7 mouse cellular contexts compared by ENCODE assay signal in genomic region chr19:34640623-34641022, GRCm38 (mm10). TPM values are rescaled to one million over a fixed set of nuclear protein-coding genes. Genes with fewer than 3 reads are reported as not detected.
DNase-seq lines count a peak whose midpoint lies in the region; ATAC-seq and TF ChIP-seq lines count a peak whose summit lies in the region.

TSS of gene Ifit1bl2 (minus strand) at chr19:34640743.
TSS of gene Ifit1 (plus strand) at chr19:34640871.

- H3K9me3 ChIP-seq in liver, embryonic 14.5 days (ENCODE audit: control insufficient read depth, low read length), result no peaks in the 10 kb centered on the region
- H3K9me3 ChIP-seq in stomach, embryonic 16.5 days (replicated peaks; ENCODE audit: control insufficient read depth, low read length), result no peaks in the 10 kb centered on the region

- peak; percentile 58 for ATAC-seq in erythroid progenitor cell, adult 5-6 weeks (replicated peaks; ENCODE audit: low FRiP score, poor library complexity, severe bottlenecking)
- 0 out of 2 replicates have a peak, but pooled peaks have one; percentile 17 for ATAC-seq in liver, embryonic 14.5 days (ENCODE audit: insufficient read depth)
- no peak for ATAC-seq in stomach, embryonic 16.5 days (ENCODE audit: insufficient read depth, low FRiP score)

- no peaks in the 10 kb centered on the region for H3K27me3 ChIP-seq in liver, embryonic 14.5 days (ENCODE audit: control insufficient read depth, insufficient read depth, low read length)
- no peaks in the 10 kb centered on the region for H3K27me3 ChIP-seq in stomach, embryonic 16.5 days (ENCODE audit: control insufficient read depth, insufficient read depth, low read length)

- no peak within 1 kb of the TSS for H3K27ac ChIP-seq in liver, embryonic 14.5 days
- no peak within 1 kb of the TSS for H3K27ac ChIP-seq in stomach, embryonic 16.5 days (ENCODE audit: low read length)

- H3K4me2 ChIP-seq in liver, embryonic 14.5 days (ENCODE audit: low read depth), result peak within 1 kb of the TSS; percentile 44
- peak within 1 kb of the TSS; percentile 28 for H3K4me2 ChIP-seq in stomach, embryonic 16.5 days (ENCODE audit: low read depth, low read length)

- no peak within 1 kb of the TSS for H3K9ac ChIP-seq in liver, embryonic 14.5 days (replicated peaks)
- H3K9ac ChIP-seq in stomach, embryonic 16.5 days (ENCODE audit: low read length), result peak within 1 kb of the TSS; percentile 27; the same call in 1 of the 2 replicates

- no peak for TF ChIP-seq EP300 in liver, embryonic 14.5 days (IDR thresholded peaks at IDR 0.05; ENCODE audit: low read depth)

- DNase-seq in urinary bladder, adult 18-20 months (ENCODE audit: low spot score in 2 of 2), result peak; percentile 2 to 3
- DNase-seq in urinary bladder, postnatal 36 days (ENCODE audit: low spot score in 2 of 2), result no peak
- no peak for DNase-seq in liver, embryonic 14.5 days (ENCODE audit: low read depth in 3 of 3, low spot score in 3 of 3)
- no peak for DNase-seq in cerebellum, postnatal 14 days
- no peak for DNase-seq in urinary bladder, postnatal 4 days (ENCODE audit: low spot score in 2 of 2)

- H3K4me1 ChIP-seq in liver, embryonic 14.5 days (replicated peaks; ENCODE audit: control insufficient read depth in 2 of 2, insufficient read depth in 2 of 2, low read length in 1 of 2), result peaks cover 4 to 9% of the 10 kb centered on the region in 2 experiments
- no peaks in the 10 kb centered on the region; the same call in 1 of the 2 replicates for H3K4me1 ChIP-seq in stomach, embryonic 16.5 days (ENCODE audit: control insufficient read depth, insufficient read depth, low read length)

- WGBS in liver, embryonic 14.5 days (ENCODE audit: insufficient replicate concordance), result 26% methylated on average over 4 of the region's 4 CpGs
- 29% methylated on average over 4 of the region's 4 CpGs for WGBS in stomach, embryonic 16.5 days

- peak within 1 kb of the TSS; percentile 2 to 18; a peak in 1 of 4 replicates for H3K4me3 ChIP-seq in liver, embryonic 14.5 days (ENCODE audit: insufficient read depth in 1 of 2, low read depth in 2 of 2, low read length in 2 of 2)
- H3K4me3 ChIP-seq in stomach, embryonic 16.5 days (replicated peaks; ENCODE audit: low read length), result peak within 1 kb of the TSS; percentile 8; the same call in 1 of the 2 replicates

- no peaks in the 10 kb centered on the region for H3K36me3 ChIP-seq in liver, embryonic 14.5 days (replicated peaks; ENCODE audit: control insufficient read depth, insufficient read depth, low read depth)
- no peaks in the 10 kb centered on the region for H3K36me3 ChIP-seq in stomach, embryonic 16.5 days (ENCODE audit: control insufficient read depth, insufficient read depth, low read length)

- no peak for TF ChIP-seq CTCF in liver, embryonic 14.5 days (IDR thresholded peaks at IDR 0.05; ENCODE audit: low read depth)

RNA-seq across cellular contexts. Expression of gene Ifit1bl2, which starts in this region (rescaled TPM):
- 2.1 and 2.5 TPM in 2 replicates for total RNA-seq in erythroid progenitor cell, adult 5-6 weeks (2015; ENCODE audit: low replicate concordance)
- 1.8 TPM in 1 of 2 replicates, not detected in the other for total RNA-seq in erythroid progenitor cell, adult 5-6 weeks (2017; ENCODE audit: low replicate concordance)
- polyA plus RNA-seq in liver, embryonic 14.5 days (2012; rRNA removed), result 0.04 TPM in 1 of 2 replicates, not detected in the other
- polyA plus RNA-seq in liver, embryonic 14.5 days (2014; fragmentation: Nextera tagmentation; extraction: Ambion mirVana), result not detected in 2 replicates
- polyA plus RNA-seq in stomach, embryonic 16.5 days (2015; fragmentation: Nextera tagmentation; extraction: Ambion mirVana), result 1.8 and 2.3 TPM in 2 replicates

RNA-seq across cellular contexts. Expression of gene Ifit1, which starts in this region (rescaled TPM):
- total RNA-seq in erythroid progenitor cell, adult 5-6 weeks (2015; ENCODE audit: low replicate concordance), result 4.0 and 9.6 TPM in 2 replicates
- total RNA-seq in erythroid progenitor cell, adult 5-6 weeks (2017; ENCODE audit: low replicate concordance), result 4.9 and 11.6 TPM in 2 replicates
- polyA plus RNA-seq in liver, embryonic 14.5 days (2012; rRNA removed), result 0.34 and 0.63 TPM in 2 replicates
- polyA plus RNA-seq in liver, embryonic 14.5 days (2014; fragmentation: Nextera tagmentation; extraction: Ambion mirVana), result 0.78 and 1.1 TPM in 2 replicates
- polyA plus RNA-seq in stomach, embryonic 16.5 days (2015; fragmentation: Nextera tagmentation; extraction: Ambion mirVana), result 0.67 and 1.4 TPM in 2 replicates

Comparison
In these comparisons a context has a peak if more than half of its experiments do, and no peak if none do; other contexts are left out.
1. DNase-seq: peak in urinary bladder, adult 18-20 months (2 of 2); none in urinary bladder, postnatal 36 days (0 of 2), liver, embryonic 14.5 days (0 of 3), cerebellum, postnatal 14 days (0 of 2) and urinary bladder, postnatal 4 days (0 of 2).